Mouse (Mus musculus) erythroblast, adult 5-6 weeks (primary cell): Measurements from ENCODE around the gene Emp2. TPM values are rescaled to one million over a fixed set of nuclear protein-coding genes. Genes with fewer than 3 reads are reported as not detected.
"Not testable (repeated sequence)": the region's sequence is repeated elsewhere in the genome, so short reads cannot be mapped to it uniquely, and the experiment has no call there.

Experiments used
- ATAC-seq: replicated peaks from 2 replicates; pipeline ENCODE4 v1.8.0; 2016; ENCODE audit warnings: moderate number of reproducible peaks, mild to moderate bottlenecking, moderate TSS enrichment, inconsistent platforms; ENCODE audit not compliant: poor library complexity, low FRiP score, severe bottlenecking
- total RNA-seq, 2 experiments: library from RNA; stranded (forward) in 1 of 2; stranded (reverse) in 1 of 2; fragments of 150-400 nt in 1 of 2; fragments of 200-764, 138-1000 nt in 1 of 2; gene quantifications; 2 replicates each; pipeline versions ENCODE4 v1.2.3 to v1.2.4; 2015 to 2017; ENCODE audit warnings: low replicate concordance in 2 of 2

Gene Emp2
- total RNA-seq, 2 experiments from 2014 or later = not detected

- no peak; the same call in 1 of the 2 replicates for ATAC-seq
Measured at GRCm38 (mm10) chr16:10280286-10280951, 33.3 kb downstream of the Emp2 start.

GRCm38 (mm10) chr16:10276778-10277177 lies 37.0 kb downstream of the Emp2 start:
- not testable (repeated sequence) for ATAC-seq

- ATAC-seq = no peak
Measured at GRCm38 (mm10) chr16:10274465-10274864, 39.3 kb downstream of the Emp2 start.

GRCm38 (mm10) chr16:10272256-10272655 lies 41.5 kb downstream of the Emp2 start:
- ATAC-seq = no peak

GRCm38 (mm10) chr16:10253993-10254392 lies 59.8 kb downstream of the Emp2 start:
- ATAC-seq = no peak

- ATAC-seq = no peak
Measured at GRCm38 (mm10) chr16:10236601-10237000, 77.2 kb downstream of the Emp2 start.

Other genes starting within 250 kb of the Emp2 start
- gene Rpl39l, start 143.7 kb downstream of the Emp2 start, total RNA-seq (2015; ENCODE audit: low replicate concordance) = not detected in 2 replicates
- gene Rpl39l, start 143.7 kb downstream of the Emp2 start, total RNA-seq (2017; ENCODE audit: low replicate concordance) = not detected in 2 replicates
- not detected in 2 replicates for gene Atf7ip2, start 121.3 kb downstream of the Emp2 start, total RNA-seq (2015; ENCODE audit: low replicate concordance)
- gene Atf7ip2, start 121.3 kb downstream of the Emp2 start, total RNA-seq (2017; ENCODE audit: low replicate concordance) = 1.8 TPM in 1 of 2 replicates, not detected in the other
- not detected in 2 replicates for gene Tekt5, start 81.5 kb upstream of the Emp2 start, total RNA-seq (2015; ENCODE audit: low replicate concordance)
- gene Tekt5, start 81.5 kb upstream of the Emp2 start, total RNA-seq (2017; ENCODE audit: low replicate concordance) = not detected in 2 replicates
- 1.0 and 6.7 TPM in 2 replicates for gene Nubp1, start 98.0 kb upstream of the Emp2 start, total RNA-seq (2015; ENCODE audit: low replicate concordance)
- gene Nubp1, start 98.0 kb upstream of the Emp2 start, total RNA-seq (2017; ENCODE audit: low replicate concordance) = 7.8 and 8.6 TPM in 2 replicates
- gene Tvp23a, start 133.4 kb upstream of the Emp2 start, total RNA-seq (2015; ENCODE audit: low replicate concordance) = not detected in 2 replicates
- gene Tvp23a, start 133.4 kb upstream of the Emp2 start, total RNA-seq (2017; ENCODE audit: low replicate concordance) = not detected in 2 replicates
- gene Ciita, start 166.1 kb upstream of the Emp2 start, total RNA-seq (2015; ENCODE audit: low replicate concordance) = 1.0 TPM in 1 of 2 replicates, not detected in the other
- 0.70 and 2.7 TPM in 2 replicates for gene Ciita, start 166.1 kb upstream of the Emp2 start, total RNA-seq (2017; ENCODE audit: low replicate concordance)
- gene Dexi, start 229.1 kb upstream of the Emp2 start, total RNA-seq (2015; ENCODE audit: low replicate concordance) = 2.5 TPM in 1 of 2 replicates, not detected in the other
- gene Dexi, start 229.1 kb upstream of the Emp2 start, total RNA-seq (2017; ENCODE audit: low replicate concordance) = 1.4 TPM in 1 of 2 replicates, not detected in the other
- 4.0 and 6.9 TPM in 2 replicates for gene Clec16a, start 231.4 kb upstream of the Emp2 start, total RNA-seq (2015; ENCODE audit: low replicate concordance)
- 4.6 and 5.4 TPM in 2 replicates for gene Clec16a, start 231.4 kb upstream of the Emp2 start, total RNA-seq (2017; ENCODE audit: low replicate concordance)